Mouse (Mus musculus): ENCODE measurements around the gene Hmcn2.
A peak's percentile ranks its signal among the peaks of the same experiment; 100 is the strongest.

Hmcn2 gene

DNA sequence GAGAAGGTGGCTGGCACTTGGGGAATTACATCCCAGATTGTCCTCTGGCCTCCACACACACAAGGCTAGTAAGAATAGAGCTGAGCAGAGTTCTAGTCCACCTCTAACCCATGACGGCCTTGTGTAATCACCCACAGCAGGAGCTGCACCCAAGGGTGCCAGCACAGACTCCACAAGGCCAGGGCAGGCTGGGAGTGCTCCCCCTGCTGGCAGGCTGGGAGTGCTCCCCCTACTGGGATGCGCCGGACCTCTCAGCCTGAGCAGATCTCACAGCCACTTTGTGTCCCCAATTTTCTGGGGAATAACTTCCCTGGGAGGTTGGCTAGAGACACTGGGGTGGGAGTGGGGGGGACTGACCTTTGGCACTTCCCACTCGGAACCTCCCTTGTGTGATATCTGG lies 68.7 kb downstream of the Hmcn2 start:
- no peak for DNase-seq (ENCODE audit: low read depth, low spot score)

DNA sequence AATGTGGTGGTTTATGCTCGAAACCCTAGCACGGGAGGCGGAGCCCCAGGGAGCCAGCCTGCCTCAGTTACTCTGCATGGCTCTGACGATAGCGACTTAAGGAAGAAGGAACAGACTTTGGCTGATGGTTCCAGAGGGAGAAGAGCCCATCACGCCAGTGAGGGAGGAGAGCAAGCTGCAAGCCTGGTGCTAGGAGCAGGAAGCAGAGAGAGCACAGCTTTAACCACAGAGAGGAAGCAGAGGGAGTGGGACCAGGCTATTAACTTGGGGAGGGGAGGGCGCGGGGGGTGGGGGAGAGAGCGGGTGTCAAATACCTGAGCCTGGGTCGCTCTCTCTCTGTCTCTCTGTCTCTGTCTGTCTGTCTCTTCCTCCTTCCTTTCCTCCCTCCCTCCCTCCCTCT lies 102.8 kb downstream of the Hmcn2 start:
- DNase-seq (ENCODE audit: low read depth, low spot score): no peak

DNA sequence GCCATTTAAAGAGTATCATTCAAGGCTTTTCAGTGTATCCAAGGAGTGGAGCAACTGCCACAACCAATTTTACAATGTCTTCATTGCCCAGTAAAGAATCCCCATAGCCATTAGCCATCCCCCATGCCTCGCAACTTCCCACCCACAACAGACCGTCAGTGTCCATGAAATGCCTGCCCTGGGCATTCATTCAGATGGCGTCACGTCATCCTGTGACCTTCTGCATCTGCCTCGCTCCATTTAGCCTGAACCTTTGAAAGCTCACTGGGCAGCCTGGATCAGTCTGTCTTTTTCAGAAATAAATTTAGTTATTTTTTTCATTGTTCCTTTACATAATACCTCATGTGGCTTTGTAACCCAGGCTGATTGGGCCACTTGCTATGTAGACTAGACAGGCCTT lies 103.8 kb downstream of the Hmcn2 start:
- DNase-seq (ENCODE audit: low read depth, low spot score): no peak

DNA sequence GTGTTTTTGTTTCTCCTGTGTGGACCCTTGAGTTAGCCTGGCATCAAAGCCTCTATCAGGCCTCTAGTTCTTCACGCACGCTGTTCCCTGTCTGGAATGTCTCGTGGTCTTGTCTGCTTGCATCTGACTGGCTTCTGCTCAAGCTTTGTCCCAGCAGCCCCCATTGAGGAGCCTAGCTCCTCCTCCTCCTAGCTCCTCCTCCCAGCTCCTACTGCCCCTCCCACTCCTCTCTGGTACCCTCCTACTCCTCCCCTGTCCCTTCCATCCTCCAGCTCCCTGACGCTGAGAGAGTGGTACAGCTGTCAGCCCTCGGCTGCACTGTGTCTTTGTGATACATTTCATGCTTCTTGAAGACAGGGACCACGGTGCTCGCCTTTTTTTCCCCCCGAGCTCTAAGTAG lies 104.4 kb downstream of the Hmcn2 start:
- peak; percentile 38 for DNase-seq (ENCODE audit: low read depth, low spot score)

DNA sequence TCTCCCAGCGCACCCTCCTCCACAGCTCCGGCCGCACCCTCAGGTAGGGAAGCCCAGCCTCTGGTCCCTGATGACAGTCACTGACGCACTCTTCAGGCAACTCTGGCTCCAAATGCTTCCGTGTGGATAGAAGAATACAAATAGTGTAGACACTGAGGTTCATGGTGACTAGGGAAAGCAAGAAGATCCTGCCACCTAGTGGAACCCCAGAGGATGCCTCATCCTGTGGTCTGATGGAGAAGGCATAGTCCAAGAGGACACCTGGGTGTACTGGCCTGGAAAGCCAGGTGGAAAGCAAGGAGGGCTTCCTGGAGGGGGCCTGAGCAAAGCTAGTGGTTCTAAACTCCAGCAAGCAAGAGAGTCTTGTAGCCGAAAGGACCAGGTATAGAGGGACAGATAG lies 106.7 kb downstream of the Hmcn2 start:
- no peak for DNase-seq (ENCODE audit: low read depth, low spot score)

DNA sequence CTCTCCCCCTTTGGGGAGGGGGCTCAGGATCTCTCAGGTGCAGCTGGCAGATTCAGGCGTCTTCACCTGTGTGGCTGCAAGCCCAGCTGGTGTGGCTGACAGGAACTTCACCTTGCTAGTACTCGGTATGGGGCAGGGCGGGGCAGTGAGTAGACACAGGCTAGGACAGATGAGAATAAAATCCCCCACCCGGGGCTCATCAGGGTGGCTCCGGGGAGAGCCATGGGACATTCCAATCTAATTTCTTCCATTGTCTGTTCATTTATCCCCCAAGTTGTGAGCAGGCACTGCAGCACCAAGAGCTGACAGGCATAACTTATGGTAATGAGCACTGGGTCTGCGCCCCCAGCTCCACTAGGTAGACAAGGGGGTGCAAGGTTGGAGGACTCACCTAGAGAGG lies 108.4 kb downstream of the Hmcn2 start:
- DNase-seq (ENCODE audit: low read depth, low spot score): no peak

DNA sequence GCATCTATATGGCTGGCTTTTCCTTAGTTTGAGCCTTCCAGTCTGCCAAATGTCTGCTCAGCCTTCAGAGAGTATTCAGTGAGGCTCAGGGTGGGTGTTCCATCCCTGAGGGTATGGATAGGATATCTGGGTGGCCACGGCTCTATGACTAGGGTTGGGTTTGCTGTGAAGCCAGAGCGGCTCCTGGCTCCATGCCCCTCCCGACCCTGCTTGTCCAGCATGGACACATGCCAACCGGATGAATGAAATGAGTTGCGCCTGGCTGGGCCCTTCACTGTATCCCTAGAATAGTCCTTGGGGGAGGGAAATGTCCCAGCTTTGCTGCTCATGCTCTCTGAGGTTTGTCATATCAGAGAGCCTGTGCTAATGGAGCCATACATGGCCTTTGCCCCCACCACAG lies 117.3 kb downstream of the Hmcn2 start:
- no peak for DNase-seq (ENCODE audit: low read depth, low spot score)

DNA sequence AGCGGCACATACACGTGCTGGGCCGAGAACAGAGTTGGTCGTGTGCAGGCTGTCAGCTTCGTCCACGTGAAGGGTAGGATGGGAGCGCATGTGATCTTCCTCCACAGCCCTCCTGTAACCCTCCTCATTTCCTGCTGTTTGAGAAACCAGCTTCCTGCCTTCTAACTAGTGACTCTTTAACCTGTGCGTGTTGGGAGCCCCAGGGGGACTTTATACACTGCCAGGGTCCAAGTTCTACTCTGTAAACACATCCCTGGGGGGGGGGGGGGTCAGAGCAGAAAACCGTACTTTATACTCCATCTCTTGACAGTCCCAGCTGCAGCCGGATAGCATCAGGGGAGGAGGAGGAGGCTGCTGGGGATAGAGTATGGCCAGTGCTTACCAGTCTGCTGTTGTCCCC lies 120.5 kb downstream of the Hmcn2 start:
- DNase-seq (ENCODE audit: low read depth, low spot score): no peak

DNA sequence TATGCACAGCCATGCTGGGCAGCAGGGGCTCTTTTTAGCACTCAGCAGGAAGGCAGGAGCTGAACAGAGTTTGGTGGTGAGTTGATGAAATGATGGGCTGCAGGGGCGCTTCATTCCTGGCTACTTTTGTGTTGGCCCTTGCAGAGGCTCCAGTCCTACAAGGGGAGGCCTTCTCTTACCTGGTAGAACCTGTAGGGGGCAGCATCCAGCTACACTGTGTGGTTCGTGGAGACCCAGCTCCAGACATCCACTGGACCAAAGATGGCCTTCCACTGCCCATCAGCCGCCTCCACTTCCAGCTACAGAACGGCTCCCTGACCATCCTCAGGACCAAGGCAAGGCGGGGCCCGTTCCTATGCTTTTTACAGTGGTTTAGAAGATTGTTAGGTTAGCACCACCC lies 121.4 kb downstream of the Hmcn2 start:
- DNase-seq (ENCODE audit: low read depth, low spot score): no peak

DNA sequence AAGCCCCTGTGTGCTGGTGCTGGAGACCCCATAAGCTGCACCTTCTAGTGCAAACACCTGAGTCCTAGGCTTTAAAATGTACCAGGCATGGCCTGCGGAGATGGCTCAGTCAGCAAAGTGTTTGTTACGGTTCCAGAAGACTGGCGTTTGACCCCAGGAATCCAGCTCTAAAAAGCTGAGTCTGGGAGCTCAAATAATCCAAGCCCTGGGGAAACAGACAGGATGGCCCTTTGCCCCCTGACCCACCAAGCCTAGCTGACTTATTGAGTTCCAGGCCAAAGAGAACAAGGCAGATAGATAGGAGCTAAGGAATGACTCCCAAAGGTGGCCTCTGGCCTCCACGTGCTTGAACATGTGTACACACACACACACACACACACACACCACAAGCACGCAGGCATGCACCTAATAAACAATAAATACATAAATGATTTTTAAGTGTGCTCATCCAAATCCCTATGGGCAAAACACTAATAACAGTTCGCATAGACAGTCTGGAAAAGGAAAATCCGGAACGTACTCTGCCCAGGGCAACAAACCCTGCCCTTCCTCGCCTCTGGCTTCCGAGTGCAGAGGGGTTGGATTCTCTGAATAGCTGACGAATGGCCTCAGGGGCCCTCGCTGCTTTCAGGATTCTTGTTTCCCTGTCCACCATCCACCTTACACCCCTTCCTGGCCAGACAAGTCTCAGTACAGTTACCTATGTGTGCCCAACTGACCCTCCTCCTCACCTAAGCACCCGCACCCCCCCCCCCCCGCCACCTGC lies 123.4 kb downstream of the Hmcn2 start:
- no peak for DNase-seq (ENCODE audit: low read depth, low spot score)

DNA sequence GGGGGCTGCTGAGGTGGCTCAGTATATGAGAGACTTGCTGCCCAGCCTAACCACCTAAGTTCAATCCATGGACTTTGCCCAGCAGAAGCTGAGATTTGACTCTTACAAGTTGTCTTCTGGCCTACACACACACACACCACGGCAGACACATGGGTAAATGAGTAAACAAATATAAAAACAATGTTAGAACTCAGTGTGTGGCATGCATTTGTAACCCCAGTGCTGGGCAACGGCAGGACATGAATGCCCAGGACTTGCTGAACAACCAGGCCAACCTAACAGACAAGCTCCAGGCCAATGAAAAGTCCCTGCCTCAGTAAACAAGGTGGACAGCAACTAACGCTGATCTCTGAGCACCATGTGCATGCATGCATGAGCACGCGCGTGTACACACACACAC lies 125.4 kb downstream of the Hmcn2 start:
- DNase-seq (ENCODE audit: low read depth, low spot score): no peak

DNA sequence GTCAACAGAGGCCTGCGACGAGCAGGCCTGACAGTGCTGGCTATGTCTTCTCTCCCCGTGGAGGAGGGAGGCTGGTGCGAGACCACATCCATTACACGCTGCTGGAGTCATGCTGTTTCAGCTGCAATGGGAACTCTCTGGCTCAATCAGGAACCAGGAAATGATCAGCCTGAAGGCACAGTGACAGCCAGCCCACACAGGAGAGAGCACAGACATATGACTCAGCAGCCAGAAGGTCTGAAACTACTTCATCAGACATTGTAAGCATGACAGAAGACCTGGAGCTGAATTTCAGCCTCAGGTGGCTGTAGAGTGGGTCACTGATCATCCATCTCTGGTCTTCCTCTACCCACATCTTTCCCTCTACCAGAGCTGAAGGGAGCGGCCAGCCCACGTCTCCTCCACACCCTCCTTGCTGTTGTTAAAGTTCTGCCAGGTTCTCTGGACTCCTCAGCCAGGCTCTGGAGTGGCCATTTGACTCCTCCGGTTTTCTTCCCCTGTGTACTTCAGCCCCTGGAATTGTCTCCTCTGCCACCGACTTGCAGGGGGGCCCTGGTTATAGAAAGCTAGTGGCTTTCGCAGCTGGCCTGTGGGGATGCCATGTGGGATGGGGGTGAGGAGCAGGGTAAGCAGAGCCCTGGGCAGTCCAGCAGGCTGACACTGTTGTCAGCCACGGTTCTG lies 128.4 kb downstream of the Hmcn2 start:
- DNase-seq (ENCODE audit: low read depth, low spot score): no peak

DNA sequence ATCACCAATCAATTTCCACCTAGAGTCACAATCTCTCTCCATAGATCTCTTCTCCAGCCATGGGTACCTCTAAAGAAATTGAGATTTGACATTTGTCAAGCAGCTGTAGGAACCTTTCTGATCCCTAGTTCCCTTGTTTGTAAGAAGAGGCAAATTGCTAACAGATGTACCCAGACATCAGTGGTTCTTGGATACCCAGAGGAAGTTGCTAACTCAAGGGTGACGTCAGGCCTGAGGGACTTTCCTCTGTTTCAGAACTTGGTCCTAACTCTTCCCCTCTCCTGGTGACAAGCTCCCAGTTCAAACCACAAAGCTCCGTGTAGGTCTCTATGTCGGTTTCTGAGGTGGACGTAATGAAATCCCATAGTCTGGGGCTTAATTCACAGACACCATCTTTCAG lies 131.8 kb downstream of the Hmcn2 start:
- no peak for DNase-seq (ENCODE audit: low read depth, low spot score)

DNA sequence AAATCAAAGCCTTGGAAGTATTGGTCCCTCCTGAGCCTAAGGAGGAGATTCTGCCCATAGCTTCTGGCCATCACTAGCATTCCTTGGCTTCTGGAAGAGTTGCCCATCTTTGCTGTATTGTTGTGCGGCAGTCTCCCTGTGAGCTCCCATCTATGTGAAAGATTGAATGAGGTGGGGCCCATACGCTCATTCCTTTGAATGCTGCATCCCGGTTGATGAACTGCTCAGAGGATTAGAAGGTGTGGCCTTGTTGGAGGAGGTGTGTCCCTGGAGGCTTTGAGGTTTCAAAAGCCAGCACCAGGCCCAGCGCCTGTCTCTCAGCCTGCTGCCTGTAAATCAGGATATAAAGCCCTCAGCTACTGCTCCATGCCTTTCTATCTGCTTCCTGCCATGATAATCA lies 132.2 kb downstream of the Hmcn2 start:
- DNase-seq (ENCODE audit: low read depth, low spot score): no peak

DNA sequence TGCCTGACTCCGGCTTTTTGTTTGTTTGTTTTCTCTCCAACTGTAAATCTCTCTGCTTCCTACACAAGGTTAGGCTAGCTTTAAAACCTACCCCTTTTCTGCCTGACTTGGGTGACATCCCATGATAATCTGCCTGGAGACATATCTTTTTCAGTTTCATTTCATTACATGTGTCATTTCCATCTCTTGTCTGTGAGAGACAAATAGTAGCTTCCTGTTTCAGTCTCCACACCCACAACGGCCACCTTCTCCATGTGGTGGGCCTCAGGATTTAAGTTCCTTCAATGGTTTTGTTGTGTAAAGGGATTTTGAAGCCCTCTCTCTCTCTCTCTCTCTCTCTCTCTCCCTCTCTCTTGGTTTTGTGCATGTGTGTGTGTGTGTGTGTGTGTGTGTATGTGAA lies 133.3 kb downstream of the Hmcn2 start:
- no peak for DNase-seq (ENCODE audit: low read depth, low spot score)

DNA sequence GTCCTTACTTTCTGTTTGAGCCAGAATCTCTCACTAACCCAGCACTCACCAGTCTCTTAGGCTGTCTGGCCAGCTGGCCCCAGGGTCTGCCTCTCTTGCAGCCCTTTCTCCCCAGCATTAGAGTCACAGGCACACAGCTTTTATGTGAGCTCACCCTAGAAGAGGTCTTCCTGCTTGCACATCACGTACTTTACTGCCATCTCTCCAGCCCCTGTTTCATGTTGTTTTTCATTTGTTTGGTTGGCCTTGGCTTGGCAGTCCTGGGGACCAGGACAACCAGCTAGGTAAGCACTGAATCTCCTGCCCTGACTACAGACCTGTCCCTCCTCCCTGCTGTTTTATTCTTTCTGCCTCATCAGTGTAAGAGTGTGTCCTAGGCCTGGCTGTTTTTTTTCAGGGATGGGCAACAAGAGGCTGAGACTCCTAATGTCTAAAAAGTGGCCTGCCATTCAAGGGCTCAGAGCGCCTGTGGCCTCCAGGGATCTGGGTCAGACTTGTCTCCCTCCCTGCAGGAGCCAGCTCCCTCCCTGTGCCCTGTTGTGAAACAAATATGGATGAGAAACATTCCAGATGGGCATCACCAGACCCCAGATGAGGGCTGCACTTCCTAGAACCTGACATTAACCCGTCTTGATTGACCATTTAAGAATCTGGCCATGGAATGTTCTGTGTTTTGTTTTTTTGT lies 134.7 kb downstream of the Hmcn2 start:
- DNase-seq (ENCODE audit: low read depth, low spot score): no peak

DNA sequence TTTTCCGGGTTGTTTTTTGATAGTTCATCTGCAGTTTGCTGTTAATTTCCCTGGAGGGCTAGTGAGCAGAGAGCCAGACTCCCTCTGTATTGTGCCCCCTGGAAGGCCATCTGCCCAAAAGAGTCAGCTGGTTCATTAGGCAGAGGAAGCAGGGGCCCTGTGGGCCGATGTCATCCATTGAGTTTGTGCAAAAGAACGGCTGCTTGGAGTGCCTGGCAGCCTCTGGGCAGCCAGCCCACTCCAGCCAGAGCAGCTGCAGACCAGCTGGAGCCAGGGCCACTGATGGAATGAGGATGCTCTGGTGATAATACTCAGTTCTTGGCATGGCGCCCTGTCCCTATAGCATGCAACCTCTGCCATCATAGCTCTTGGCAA lies 135.2 kb downstream of the Hmcn2 start:
- DNase-seq (ENCODE audit: low read depth, low spot score): no peak

DNA sequence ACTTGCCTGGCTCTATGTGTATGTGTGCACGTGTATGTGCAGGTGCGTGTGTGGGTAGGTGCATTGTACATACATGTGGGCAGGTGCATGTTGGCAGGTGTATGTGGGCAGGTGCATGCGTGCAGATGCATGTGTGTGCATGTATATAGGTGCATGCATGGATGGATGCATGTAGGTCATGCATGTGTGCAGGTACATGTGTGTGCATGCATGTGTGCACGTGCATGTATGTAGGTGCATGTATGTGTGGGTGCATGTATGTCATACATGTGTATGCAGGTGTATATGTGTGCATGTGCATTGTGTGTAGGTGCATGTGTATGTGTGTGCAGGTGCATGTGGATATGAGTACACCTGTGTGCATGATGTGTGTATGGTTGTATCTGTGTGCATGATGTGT lies 135.7 kb downstream of the Hmcn2 start:
- DNase-seq (ENCODE audit: low read depth, low spot score): no peak

DNA sequence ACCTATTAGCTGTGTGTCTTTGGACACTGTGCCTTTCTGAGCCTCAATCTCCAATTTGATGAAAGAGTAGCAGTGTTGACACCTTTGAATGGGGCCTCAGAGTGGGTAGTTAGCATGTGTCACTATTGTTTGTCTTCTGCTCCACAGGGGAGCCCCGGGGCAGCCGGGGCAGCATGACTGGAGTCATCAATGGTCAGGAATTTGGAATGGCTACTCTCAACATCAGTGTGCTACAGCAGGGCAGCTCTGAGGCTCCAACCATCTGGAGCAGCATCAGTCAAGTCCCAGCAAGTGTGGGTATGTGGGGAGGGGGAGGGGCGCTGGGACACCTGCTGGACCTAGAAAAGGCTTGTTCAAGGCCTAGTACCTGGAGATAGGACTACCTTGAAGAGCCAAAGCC lies 136.4 kb downstream of the Hmcn2 start:
- DNase-seq (ENCODE audit: low read depth, low spot score): no peak

DNA sequence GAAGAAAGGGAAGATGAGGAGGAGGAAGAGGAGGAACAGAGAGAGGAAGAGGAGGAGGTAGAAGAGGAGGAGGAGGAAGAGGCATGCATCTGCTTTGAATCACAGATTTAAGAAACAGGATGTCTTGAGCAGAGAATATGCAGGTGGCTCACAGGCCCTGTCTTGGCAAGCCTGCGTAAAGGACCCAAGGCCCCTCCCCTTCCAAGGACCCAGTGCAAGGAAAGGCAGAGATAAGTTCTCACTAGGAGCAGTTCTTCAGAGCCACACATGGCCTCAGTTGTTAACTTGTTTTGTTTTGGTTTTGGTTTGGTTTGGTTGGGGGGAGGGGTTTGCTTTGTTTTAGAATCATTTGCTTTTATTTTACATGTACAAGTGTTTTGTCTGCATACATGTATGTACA lies 137.3 kb downstream of the Hmcn2 start:
- DNase-seq (ENCODE audit: low read depth, low spot score): no peak

DNA sequence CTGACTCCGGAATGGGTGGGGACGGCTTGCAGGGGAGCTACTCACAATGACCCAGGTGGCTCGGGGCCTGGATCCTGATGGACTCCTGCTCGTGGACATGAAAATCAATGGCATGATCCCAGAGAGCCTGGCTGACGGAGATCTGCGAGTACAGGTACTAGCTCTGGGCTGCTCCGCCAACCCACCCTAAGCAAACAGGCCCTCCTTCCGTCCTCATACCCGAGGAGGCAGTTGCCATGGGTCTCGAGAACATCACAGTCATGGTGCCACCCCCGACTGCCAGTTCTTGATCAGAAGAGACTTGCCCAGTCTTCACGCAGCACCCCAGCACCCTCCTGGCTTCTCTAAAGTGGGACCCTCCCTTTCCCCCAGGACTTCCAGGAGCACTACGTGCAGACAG lies 138.8 kb downstream of the Hmcn2 start:
- DNase-seq (ENCODE audit: low read depth, low spot score): no peak

DNA sequence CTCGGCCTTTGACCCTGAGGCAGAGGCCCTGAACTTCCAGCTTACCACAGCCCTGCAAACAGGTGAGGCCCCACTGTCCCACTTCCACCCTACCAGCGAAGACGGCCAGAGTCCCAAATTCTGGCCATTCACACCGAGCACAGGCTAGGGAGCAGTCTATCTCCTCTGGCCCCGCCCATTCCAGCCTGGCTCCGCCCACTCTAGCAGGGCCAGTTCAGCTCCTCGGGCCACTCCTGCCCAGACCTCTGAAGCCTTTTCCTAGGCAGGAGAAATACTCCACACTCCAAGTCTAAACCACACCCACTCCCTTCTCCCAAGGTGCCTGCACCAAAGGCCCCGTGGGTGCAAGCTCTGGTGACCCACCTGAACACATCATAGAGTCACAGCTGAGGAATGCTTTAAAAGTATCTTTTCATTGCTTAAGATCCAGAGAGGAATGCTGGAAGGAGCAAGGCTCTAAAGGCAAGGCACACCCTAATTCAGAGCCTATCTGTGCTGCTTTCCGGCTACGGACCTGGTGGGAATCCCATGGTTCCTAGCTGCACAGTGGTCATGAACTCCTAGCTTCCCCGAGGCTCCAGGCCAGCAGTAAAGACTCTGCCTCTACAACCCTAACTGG lies 139.5 kb downstream of the Hmcn2 start:
- no peak for DNase-seq (ENCODE audit: low read depth, low spot score)

DNA sequence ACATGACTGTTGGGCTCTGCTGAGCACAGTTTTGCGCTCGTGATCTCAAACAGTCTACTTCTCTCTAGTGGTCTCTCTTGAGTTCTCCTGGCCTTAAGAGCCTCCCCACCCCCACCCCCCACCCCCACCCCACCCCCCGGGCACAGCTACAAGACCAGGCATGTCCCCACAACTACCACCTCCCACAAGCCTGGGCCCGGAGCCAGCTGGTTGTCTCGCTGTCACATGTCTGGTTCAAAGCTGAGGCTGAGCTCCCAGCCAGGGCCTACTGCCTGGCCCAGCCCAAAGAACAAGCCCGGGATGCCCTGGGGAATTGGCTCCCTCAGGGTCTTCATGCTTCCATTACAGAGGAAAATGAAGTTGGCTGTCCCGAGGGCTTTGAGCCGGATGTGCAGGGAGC lies 140.1 kb downstream of the Hmcn2 start:
- DNase-seq (ENCODE audit: low read depth, low spot score): no peak
